Mouse (Mus musculus) ES-E14 (cell line): Measurements from ENCODE around the gene Baz1a. TPM values are rescaled to one million over a fixed set of nuclear protein-coding genes. Genes with fewer than 3 reads are reported as not detected.
"Not testable (repeated sequence)": the region's sequence is repeated elsewhere in the genome, so short reads cannot be mapped to it uniquely, and the experiment has no call there.

Experiments
- DNase-seq: peaks from one replicate; pipeline ENCODE4 v3.0.0-alpha.2; 2013; ENCODE audit warnings: low read depth, low spot score
- H3K27ac ChIP-seq: 2 replicates; pipeline ENCODE4 v1.5.1; 2012; ENCODE audit warnings: low read depth, mild to moderate bottlenecking, low read length, moderate library complexity, mixed read lengths; ENCODE audit not compliant: poor library complexity, insufficient read depth, severe bottlenecking
- H3K36me3 ChIP-seq: 2 replicates; pipeline ENCODE4 v1.6.1; 2012; ENCODE audit warnings: mild to moderate bottlenecking, low read length, moderate library complexity, mixed read lengths; ENCODE audit not compliant: control insufficient read depth, poor library complexity, insufficient read depth, severe bottlenecking
- H3K4me1 ChIP-seq, 2 experiments: fragments of 150-350 bp in 1 of 2; sonication (generic) in 1 of 2; 2 replicates each; pipeline ENCODE4 v1.6.1; 2012; ENCODE audit warnings: low read length in 2 of 2, mild to moderate bottlenecking in 1 of 2, mixed read lengths in 1 of 2; ENCODE audit not compliant: control insufficient read depth in 2 of 2, insufficient read depth in 2 of 2, poor library complexity in 1 of 2
- H3K4me3 ChIP-seq, 2 experiments: fragments of 150-350 bp in 1 of 2; sonication (generic) in 1 of 2; 2 replicates each; pipeline ENCODE4 v1.5.1; 2012; ENCODE audit warnings: low read length in 2 of 2, low read depth in 1 of 2, mild to moderate bottlenecking in 1 of 2, mixed read lengths in 1 of 2; ENCODE audit not compliant: insufficient read depth in 1 of 2, poor library complexity in 1 of 2, severe bottlenecking in 1 of 2
- H3K9ac ChIP-seq: 2 replicates; pipeline ENCODE4 v1.6.1; 2012; ENCODE audit warnings: low read depth, mild to moderate bottlenecking, low read length, mixed read lengths; ENCODE audit not compliant: poor library complexity, insufficient read depth, severe bottlenecking
- H3K9me3 ChIP-seq: fragments of 150-350 bp; sonication (generic); 2 replicates; pipeline ENCODE4 v1.6.1; 2012; ENCODE audit warnings: low read depth, mild to moderate bottlenecking, low read length; ENCODE audit not compliant: control insufficient read depth, insufficient read depth
- CHD2 ChIP-seq: IDR thresholded peaks from 2 replicates; pipeline ENCODE4 v1.6.1; 2014; ENCODE audit warnings: mild to moderate bottlenecking, low read depth, low read length, inconsistent platforms
- HCFC1 ChIP-seq: IDR thresholded peaks from 2 replicates; pipeline ENCODE4 v1.6.1; 2012; ENCODE audit warnings: low read length, inconsistent platforms, borderline replicate concordance; ENCODE audit not compliant: insufficient read depth
- MAFK ChIP-seq: IDR thresholded peaks from 2 replicates; pipeline ENCODE4 v1.6.1; 2014; ENCODE audit warnings: mild to moderate bottlenecking, low read depth, low read length, inconsistent platforms; ENCODE audit not compliant: insufficient read depth
- ZC3H11A ChIP-seq: IDR thresholded peaks from 2 replicates; pipeline ENCODE4 v1.6.1; 2012; ENCODE audit warnings: low read depth, mild to moderate bottlenecking, inconsistent platforms, low read length, borderline replicate concordance
- ZNF384 ChIP-seq: IDR thresholded peaks from 2 replicates; pipeline ENCODE4 v1.6.1; 2012; ENCODE audit warnings: low read depth, low read length, inconsistent platforms
- in situ Hi-C, 2 experiments: fragments of 600-800 bp; cut with MboI; formaldehyde crosslinking; loops; one replicate each; pipeline ENCODE4 v1.15.1; 2025; ENCODE audit warnings: low sequenced_read_pairs in 2 of 2, inconsistent platforms in 1 of 2; ENCODE audit not compliant: unreplicated experiment in 2 of 2
- total RNA-seq: library from RNA; depleted of rRNA; stranded (reverse); fragments of 300-350 nt; gene quantifications from 2 replicates; pipeline ENCODE4 v1.2.3, GENCODE M21; 2012

Baz1a gene
- total RNA-seq, 1 experiment = 22.9 TPM

GRCm38 (mm10) chr12:54956457-54956856 lies 57.7 kb downstream of the Baz1a start:
- no peaks in the 10 kb centered on the region; the same call in 1 of the 2 replicates for H3K36me3 ChIP-seq
- DNase-seq = no peak
- no peak overlapping the region for H3K4me3 ChIP-seq
- H3K9ac ChIP-seq = no peak overlapping the region
- H3K27ac ChIP-seq = no peak overlapping the region
- no peaks in the 10 kb centered on the region for H3K4me1 ChIP-seq
- no peak for TF ChIP-seq CHD2
- TF ChIP-seq HCFC1 = no peak
- TF ChIP-seq ZNF384 = no peak
- TF ChIP-seq ZC3H11A = no peak
- no peak for TF ChIP-seq MAFK
- no peaks in the 10 kb centered on the region for H3K9me3 ChIP-seq
- in situ Hi-C loops = no loop called here

- H3K4me1 ChIP-seq = peaks cover 1 to 2% of the 10 kb centered on the region in 2 experiments; a peak in 2 of 4 replicates
- no peak for DNase-seq
- H3K4me3 ChIP-seq = no peak overlapping the region
- H3K9ac ChIP-seq = no peak overlapping the region
- no peak overlapping the region for H3K27ac ChIP-seq
- in situ Hi-C loops = no loop called here
- H3K36me3 ChIP-seq = no peaks in the 10 kb centered on the region
- no peaks in the 10 kb centered on the region for H3K9me3 ChIP-seq
- TF ChIP-seq HCFC1 = no peak
- TF ChIP-seq CHD2 = no peak
- TF ChIP-seq ZC3H11A = no peak
- TF ChIP-seq ZNF384 = no peak
- no peak for TF ChIP-seq MAFK
Observed at GRCm38 (mm10) chr12:54946116-54946515, 68.0 kb downstream of the Baz1a start.

- H3K27ac ChIP-seq, in situ Hi-C loops, H3K4me1 ChIP-seq, DNase-seq, H3K4me3 ChIP-seq, H3K9ac ChIP-seq, H3K36me3 ChIP-seq, H3K9me3 ChIP-seq: not testable (repeated sequence)
- peak; percentile 25; the same call in 1 of the 2 replicates for TF ChIP-seq ZNF384
- peak; percentile 76 for TF ChIP-seq MAFK
Observed at GRCm38 (mm10) chr12:54942586-54943157, 71.5 kb downstream of the Baz1a start.

- in situ Hi-C loops, H3K36me3 ChIP-seq, H3K4me3 ChIP-seq, H3K9me3 ChIP-seq, H3K4me1 ChIP-seq, H3K9ac ChIP-seq, DNase-seq, H3K27ac ChIP-seq: not testable (repeated sequence)
Observed at GRCm38 (mm10) chr12:54937581-54938343, 76.4 kb downstream of the Baz1a start.

- in situ Hi-C loops = no loop called here
- no peak overlapping the region for H3K27ac ChIP-seq
- peaks cover 24% of the 10 kb centered on the region for H3K36me3 ChIP-seq
- H3K9ac ChIP-seq = no peak overlapping the region
- H3K4me1 ChIP-seq = no peaks in the 10 kb centered on the region
- TF ChIP-seq ZC3H11A (no peak), ZNF384 (no peak), HCFC1 (no peak), MAFK (no peak), CHD2 (no peak)
- no peaks in the 10 kb centered on the region for H3K9me3 ChIP-seq
- no peak for DNase-seq
- H3K4me3 ChIP-seq = no peak overlapping the region
Observed at GRCm38 (mm10) chr12:54910387-54910786, 103.8 kb downstream of the Baz1a start.

- in situ Hi-C loops, H3K9me3 ChIP-seq, H3K9ac ChIP-seq, DNase-seq, H3K4me3 ChIP-seq, H3K27ac ChIP-seq, H3K4me1 ChIP-seq: not testable (repeated sequence)
- peaks cover 11% of the 10 kb centered on the region for H3K36me3 ChIP-seq
Observed at GRCm38 (mm10) chr12:54892559-54892958, 121.6 kb downstream of the Baz1a start.
